Comparison of ENCODE assay signal across 20 mouse cellular contexts in genomic region chr10:30845101-30845825, GRCm38 (mm10). TPM values are rescaled to one million over a fixed set of nuclear protein-coding genes. Genes with fewer than 3 reads are reported as not detected.
DNase-seq lines count a peak whose midpoint lies in the region; ATAC-seq and TF ChIP-seq lines count a peak whose summit lies in the region.
"Had no signal": no experiment of that assay in that cellular context is flagged by ENCODE, and none has a peak within 500 bp of the region (broad histone marks: within the 10 kb centered on the region; RNA-seq: fewer than 3 reads in every experiment).

No protein-coding gene starts in this region.

- no peaks in the 10 kb centered on the region for H3K9me3 ChIP-seq in forebrain, embryonic 14.5 days (replicated peaks; ENCODE audit: control insufficient read depth, low read length)
- no peaks in the 10 kb centered on the region for H3K9me3 ChIP-seq in forebrain, embryonic 13.5 days (replicated peaks)
- no peaks in the 10 kb centered on the region for H3K9me3 ChIP-seq in heart, embryonic 16.5 days (replicated peaks; ENCODE audit: control insufficient read depth, low read length)
- H3K9me3 ChIP-seq in lung, embryonic 14.5 days (ENCODE audit: low read depth, low read length) = no peaks in the 10 kb centered on the region
- H3K9me3 ChIP-seq in intestine, embryonic 16.5 days (ENCODE audit: control insufficient read depth, low read length) = no peaks in the 10 kb centered on the region
- H3K9me3 ChIP-seq: embryonic facial prominence, embryonic 15.5 days; G1E; hindbrain, embryonic 15.5 days; midbrain, embryonic 15.5 days had no signal

- H3K27ac ChIP-seq in forebrain, embryonic 14.5 days (ENCODE audit: low read depth, low read length) = no peak overlapping the region
- no peak overlapping the region for H3K27ac ChIP-seq in forebrain, embryonic 13.5 days
- H3K27ac ChIP-seq in heart, embryonic 16.5 days (ENCODE audit: low read length) = peak overlapping the region; percentile 73
- H3K27ac ChIP-seq in lung, embryonic 14.5 days (ENCODE audit: low read depth) = no peak overlapping the region
- no peak overlapping the region for H3K27ac ChIP-seq in intestine, embryonic 16.5 days (ENCODE audit: low read length)
- H3K27ac ChIP-seq: layer of hippocampus, adult 2 months; midbrain, embryonic 15.5 days had no signal

- no peak for ATAC-seq in forebrain, embryonic 14.5 days
- ATAC-seq in forebrain, embryonic 13.5 days = no peak
- no peak for ATAC-seq in heart, embryonic 16.5 days (replicated peaks; ENCODE audit: extremely low read depth, insufficient read depth, low FRiP score)
- no peak for ATAC-seq in lung, embryonic 14.5 days (ENCODE audit: insufficient read depth)
- ATAC-seq in intestine, embryonic 16.5 days = no peak
- ATAC-seq: intestine, postnatal 0 days; midbrain, embryonic 15.5 days had no signal

- WGBS in forebrain, embryonic 14.5 days = 5% methylated on average over 13 of the region's 13 CpGs
- 9% methylated on average over 13 of the region's 13 CpGs for WGBS in forebrain, embryonic 13.5 days
- 28% methylated on average over 13 of the region's 13 CpGs for WGBS in heart, embryonic 16.5 days
- 14% methylated on average over 13 of the region's 13 CpGs for WGBS in lung, embryonic 14.5 days
- whole genome bisulfite sequencing in intestine, embryonic 16.5 days = 30% methylated on average over 13 of the region's 13 CpGs

- DNase-seq in forebrain, embryonic 14.5 days (ENCODE audit: low spot score) = peak; percentile 25
- no peak for DNase-seq in heart, postnatal 25 days (ENCODE audit: low spot score)
- DNase-seq in lung, embryonic 14.5 days = peak; percentile 24
- DNase-seq in lung, postnatal 36 days = no peak
- DNase-seq in retina, postnatal 1 day = peak; percentile 72
- DNase-seq: adrenal gland, postnatal 25 days; liver; thymus, adult 2 months had no signal

- H3K9ac ChIP-seq in forebrain, embryonic 14.5 days (ENCODE audit: low read length) = no peak overlapping the region
- no peak overlapping the region for H3K9ac ChIP-seq in forebrain, embryonic 13.5 days
- peak overlapping the region; percentile 72 for H3K9ac ChIP-seq in heart, embryonic 16.5 days (ENCODE audit: low read length)
- no peak overlapping the region for H3K9ac ChIP-seq in lung, embryonic 14.5 days
- H3K9ac ChIP-seq in intestine, embryonic 16.5 days (ENCODE audit: low read depth, low read length) = no peak overlapping the region
- H3K9ac ChIP-seq: embryonic facial prominence, embryonic 15.5 days had no signal

- H3K36me3 ChIP-seq in forebrain, embryonic 14.5 days (ENCODE audit: control insufficient read depth, insufficient read depth, low read length) = no peaks in the 10 kb centered on the region
- H3K36me3 ChIP-seq in forebrain, embryonic 13.5 days (ENCODE audit: poor library complexity, severe bottlenecking) = no peaks in the 10 kb centered on the region
- no peaks in the 10 kb centered on the region for H3K36me3 ChIP-seq in heart, embryonic 16.5 days (ENCODE audit: control insufficient read depth, insufficient read depth)
- H3K36me3 ChIP-seq in lung, embryonic 14.5 days (ENCODE audit: insufficient read depth) = no peaks in the 10 kb centered on the region
- H3K36me3 ChIP-seq in intestine, embryonic 16.5 days (ENCODE audit: control insufficient read depth, insufficient read depth, low read length) = no peaks in the 10 kb centered on the region
- H3K36me3 ChIP-seq: embryonic facial prominence, embryonic 15.5 days; G1E; hindbrain, embryonic 15.5 days; midbrain, embryonic 15.5 days had no signal

- no peak overlapping the region for H3K4me3 ChIP-seq in forebrain, embryonic 14.5 days (ENCODE audit: low read depth, low read length)
- H3K4me3 ChIP-seq in forebrain, embryonic 13.5 days = no peak overlapping the region
- H3K4me3 ChIP-seq in heart, embryonic 16.5 days (ENCODE audit: low read length) = peak overlapping the region; percentile 9
- H3K4me3 ChIP-seq in lung, embryonic 14.5 days (ENCODE audit: low read depth, low read length) = no peak overlapping the region
- H3K4me3 ChIP-seq in intestine, embryonic 16.5 days (ENCODE audit: low read length) = no peak overlapping the region
- H3K4me3 ChIP-seq: layer of hippocampus, adult 2 months; myocyte had no signal

- H3K4me2 ChIP-seq in forebrain, embryonic 14.5 days (ENCODE audit: low read length) = no peak overlapping the region
- H3K4me2 ChIP-seq in forebrain, embryonic 13.5 days = no peak overlapping the region
- H3K4me2 ChIP-seq in heart, embryonic 16.5 days (ENCODE audit: low read depth, low read length) = peak overlapping the region; percentile 66
- peak overlapping the region; percentile 12; the same call in 1 of the 2 replicates for H3K4me2 ChIP-seq in lung, embryonic 14.5 days
- no peak overlapping the region for H3K4me2 ChIP-seq in intestine, embryonic 16.5 days (ENCODE audit: low read depth, low read length)

- intact Hi-C loops in heart, postnatal 25 days (cut with DNase I) = loop anchor here (10.0 kb wide), 2 partner anchors 760 to 1480 kb away; partner anchors contain the start of genes Rnf146 and Rnf217

- peaks cover 43% of the 10 kb centered on the region for H3K27me3 ChIP-seq in forebrain, embryonic 14.5 days (replicated peaks; ENCODE audit: control insufficient read depth, insufficient read depth, low read length)
- peaks cover 63% of the 10 kb centered on the region for H3K27me3 ChIP-seq in forebrain, embryonic 13.5 days
- no peaks in the 10 kb centered on the region for H3K27me3 ChIP-seq in heart, embryonic 16.5 days (ENCODE audit: control insufficient read depth, insufficient read depth, low read length)
- H3K27me3 ChIP-seq in lung, embryonic 14.5 days (ENCODE audit: insufficient read depth, low read length) = peaks cover 43% of the 10 kb centered on the region
- H3K27me3 ChIP-seq in intestine, embryonic 16.5 days (replicated peaks; ENCODE audit: control insufficient read depth, insufficient read depth, low read length) = peaks cover 7% of the 10 kb centered on the region; the same call in 1 of the 2 replicates

- peaks cover 16% of the 10 kb centered on the region for H3K4me1 ChIP-seq in forebrain, embryonic 14.5 days (ENCODE audit: control insufficient read depth, insufficient read depth, low read length)
- peaks cover 24% of the 10 kb centered on the region for H3K4me1 ChIP-seq in forebrain, embryonic 13.5 days
- H3K4me1 ChIP-seq in heart, embryonic 16.5 days (ENCODE audit: control insufficient read depth, insufficient read depth, low read length) = 0 out of 2 replicates have a peak, but pooled peaks cover 2% of the 10 kb centered on the region
- H3K4me1 ChIP-seq in lung, embryonic 14.5 days (ENCODE audit: insufficient read depth) = no peaks in the 10 kb centered on the region
- H3K4me1 ChIP-seq in intestine, embryonic 16.5 days (ENCODE audit: control insufficient read depth, insufficient read depth, low read length) = peaks cover 14% of the 10 kb centered on the region

- TF ChIP-seq CTCF in lung, embryonic 14.5 days (IDR thresholded peaks at IDR 0.05; ENCODE audit: low read depth) = no peak

RNA-seq across cellular contexts. Expression of gene Hey2, which starts 2.7 kb away (rescaled TPM):
- polyA plus RNA-seq in forebrain, embryonic 14.5 days (2014; fragmentation: Nextera tagmentation; extraction: Ambion mirVana) = 3.1 and 3.6 TPM in 2 replicates
- polyA plus RNA-seq in forebrain, embryonic 13.5 days (2015; fragmentation: Nextera tagmentation; extraction: Ambion mirVana) = 2.7 and 4.0 TPM in 2 replicates
- polyA plus RNA-seq in heart, embryonic 16.5 days (2015; fragmentation: Nextera tagmentation; extraction: Ambion mirVana) = 49.0 and 50.1 TPM in 2 replicates
- total RNA-seq in heart, postnatal 25 days (2021) = 1 to 10 TPM; 5.9 to 6.4 TPM
- 1.4 and 2.2 TPM in 2 replicates for polyA plus RNA-seq in lung, embryonic 14.5 days (2014; fragmentation: Nextera tagmentation; extraction: Ambion mirVana)
- polyA plus RNA-seq in intestine, embryonic 16.5 days (2015; fragmentation: Nextera tagmentation; extraction: Ambion mirVana) = 2.9 TPM in 2 replicates
- total RNA-seq: megakaryocyte, adult 5-6 weeks; neutrophil, adult 5-6 weeks had no signal

RNA-seq across cellular contexts. Expression of gene Ncoa7, which starts 42.1 kb away (rescaled TPM):
- 7.1 and 10.3 TPM in 2 replicates for polyA plus RNA-seq in forebrain, embryonic 14.5 days (2014; fragmentation: Nextera tagmentation; extraction: Ambion mirVana)
- polyA plus RNA-seq in forebrain, embryonic 13.5 days (2015; fragmentation: Nextera tagmentation; extraction: Ambion mirVana) = 8.8 TPM in 2 replicates
- 5.9 and 7.7 TPM in 2 replicates for polyA plus RNA-seq in heart, embryonic 16.5 days (2015; fragmentation: Nextera tagmentation; extraction: Ambion mirVana)
- 1 to 10 TPM; 4.2 to 5.3 TPM for total RNA-seq in heart, postnatal 25 days (2021)
- polyA plus RNA-seq in lung, embryonic 14.5 days (2014; fragmentation: Nextera tagmentation; extraction: Ambion mirVana) = 10.7 and 11.5 TPM in 2 replicates
- 8.1 and 9.4 TPM in 2 replicates for polyA plus RNA-seq in intestine, embryonic 16.5 days (2015; fragmentation: Nextera tagmentation; extraction: Ambion mirVana)

Comparison
In these comparisons a context has a peak if more than half of its experiments do, and no peak if none do; other contexts are left out.
1. DNase-seq: peak in forebrain, embryonic 14.5 days (single experiment), lung, embryonic 14.5 days (single experiment) and retina, postnatal 1 day (single experiment); none in heart, postnatal 25 days (single experiment) and lung, postnatal 36 days (single experiment).
2. H3K4me2 ChIP-seq: peak in heart, embryonic 16.5 days (single experiment) and lung, embryonic 14.5 days (single experiment); none in forebrain, embryonic 14.5 days (single experiment), forebrain, embryonic 13.5 days (single experiment) and intestine, embryonic 16.5 days (single experiment).
3. RNA of gene Hey2, which starts 2.7 kb away (polyA plus RNA-seq): 49.0 to 50.1 TPM in heart, embryonic 16.5 days; 3.1 to 3.6 TPM in forebrain, embryonic 14.5 days, 2.9 TPM in intestine, embryonic 16.5 days, 2.7 to 4.0 TPM in forebrain, embryonic 13.5 days and 1.4 to 2.2 TPM in lung, embryonic 14.5 days; every median in the first group is over 10 times any median in the second.